Mouse (Mus musculus) colon, adult 2 months (tissue): ENCODE results near the gene Gm11361. TPM values are rescaled to one million over a fixed set of nuclear protein-coding genes. Genes with fewer than 3 reads are reported as not detected.

Source experiments
- polyA plus RNA-seq: library from polyadenylated mRNA; depleted of rRNA; stranded (reverse); fragments of >200 nt; gene quantifications from 2 replicates; pipeline ENCODE4 v1.2.3, GENCODE M21; 2012; rRNA removed

Gene Gm11361
- polyA plus RNA-seq, result 0.28 and 0.59 TPM in 2 replicates

GRCm38 (mm10) chr13:28257228-28257627 lies at the start of gene Gm11361:
Gene Gm11361, plus strand, starts transcription at chr13:28257528.

Other genes starting within 250 kb of the Gm11361 start
- not detected in 2 replicates for gene Prl4a1, start 241.3 kb upstream of the Gm11361 start, polyA plus RNA-seq
- not detected in 2 replicates for gene Prl5a1, start 115.0 kb upstream of the Gm11361 start, polyA plus RNA-seq